In the genomic region with DNA sequence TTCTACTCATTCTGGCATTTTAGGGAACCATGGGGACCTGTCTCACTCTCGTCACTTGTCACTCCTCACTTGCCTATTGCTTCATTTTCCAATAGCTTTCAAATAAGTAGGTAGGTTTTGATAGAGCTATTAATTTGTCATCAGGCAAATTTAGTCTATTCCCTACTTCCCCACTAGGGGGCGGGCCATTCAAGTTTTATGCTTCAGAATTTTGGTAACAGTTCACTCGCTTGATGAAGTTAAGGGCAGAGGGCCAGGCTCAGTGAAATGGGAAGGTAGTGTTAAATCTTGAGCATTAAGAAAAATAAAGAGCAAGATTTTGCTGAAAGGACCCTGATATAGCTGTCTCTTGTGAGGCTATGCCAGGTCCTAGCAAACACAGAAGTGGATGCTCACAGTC, we compare ENCODE assay signal across 7 mouse cellular contexts.
DNase-seq lines count a peak whose midpoint lies in the region; ATAC-seq lines count a peak whose summit lies in the region.

No protein-coding gene starts in this region.

- no peak for ATAC-seq in midbrain, embryonic 14.5 days (ENCODE audit: low FRiP score, low TSS enrichment)
- no peak for ATAC-seq in midbrain, embryonic 16.5 days

- H3K9me3 ChIP-seq in midbrain, embryonic 14.5 days (ENCODE audit: control insufficient read depth, low read length), result no peaks in the 10 kb centered on the region
- no peaks in the 10 kb centered on the region for H3K9me3 ChIP-seq in midbrain, embryonic 16.5 days (replicated peaks; ENCODE audit: control insufficient read depth, low read length, poor library complexity, severe bottlenecking)

- H3K4me1 ChIP-seq in midbrain, embryonic 14.5 days (ENCODE audit: control insufficient read depth, insufficient read depth, low read length), result no peaks in the 10 kb centered on the region
- H3K4me1 ChIP-seq in midbrain, embryonic 16.5 days (ENCODE audit: control insufficient read depth, insufficient read depth, low read length), result no peaks in the 10 kb centered on the region

- H3K27ac ChIP-seq in midbrain, embryonic 14.5 days (replicated peaks; ENCODE audit: low read depth, low read length), result no peak overlapping the region
- no peak overlapping the region for H3K27ac ChIP-seq in midbrain, embryonic 16.5 days (ENCODE audit: low read length)

- peak; percentile 81 for DNase-seq in midbrain, embryonic 14.5 days
- DNase-seq in adrenal gland, adult 18-20 months (ENCODE audit: low spot score in 2 of 2), result peak; percentile 19 to 50
- peak; percentile 49 for DNase-seq in cerebellum, adult 9-10 months
- DNase-seq in gastrocnemius, postnatal 10 days, result peak; percentile 55
- peak; percentile 66 to 90 for DNase-seq in layer of hippocampus, postnatal 25 days (ENCODE audit: extremely low spot score in 1 of 2, low spot score in 1 of 2)
- peak; percentile 36 for DNase-seq in ovary, postnatal 14 days (ENCODE audit: low spot score)

- no peaks in the 10 kb centered on the region for H3K36me3 ChIP-seq in midbrain, embryonic 14.5 days (ENCODE audit: control insufficient read depth, insufficient read depth, low read length)
- H3K36me3 ChIP-seq in midbrain, embryonic 16.5 days (ENCODE audit: control insufficient read depth, insufficient read depth, low read length), result no peaks in the 10 kb centered on the region

- 18% methylated on average over 3 of the region's 3 CpGs for WGBS in midbrain, embryonic 14.5 days
- 20% methylated on average over 3 of the region's 3 CpGs for whole genome bisulfite sequencing in midbrain, embryonic 16.5 days

- H3K4me3 ChIP-seq in midbrain, embryonic 14.5 days (replicated peaks; ENCODE audit: low read depth, low read length), result no peak overlapping the region
- H3K4me3 ChIP-seq in midbrain, embryonic 16.5 days (ENCODE audit: low read depth, low read length), result no peak overlapping the region

- no peak overlapping the region for H3K9ac ChIP-seq in midbrain, embryonic 14.5 days (replicated peaks; ENCODE audit: low read length)
- H3K9ac ChIP-seq in midbrain, embryonic 16.5 days (ENCODE audit: low read depth, low read length), result no peak overlapping the region

- no peaks in the 10 kb centered on the region for H3K27me3 ChIP-seq in midbrain, embryonic 14.5 days (ENCODE audit: control insufficient read depth, insufficient read depth, low read length)
- no peaks in the 10 kb centered on the region for H3K27me3 ChIP-seq in midbrain, embryonic 16.5 days (ENCODE audit: control insufficient read depth, insufficient read depth, low read depth, low read length)

- H3K4me2 ChIP-seq in midbrain, embryonic 14.5 days (ENCODE audit: low read length), result no peak overlapping the region
- H3K4me2 ChIP-seq in midbrain, embryonic 16.5 days (ENCODE audit: low read length), result no peak overlapping the region
